ENCODE assay signal across 8 mouse cellular contexts in genomic region chr7:81934267-81934745, GRCm38 (mm10). TPM values are rescaled to one million over a fixed set of nuclear protein-coding genes. Genes with fewer than 3 reads are reported as not detected.
DNase-seq lines count a peak whose midpoint lies in the region; ATAC-seq and TF ChIP-seq lines count a peak whose summit lies in the region.
"Had no signal": no experiment of that assay in that cellular context is flagged by ENCODE, and none has a peak within 500 bp of the region (broad histone marks: within the 10 kb centered on the region; RNA-seq: fewer than 3 reads in every experiment).

Gene Hdgfl3 (minus strand): TSS chr7:81934473.

- TF ChIP-seq CTCF in small intestine, adult 2 months (IDR thresholded peaks at IDR 0.05; ENCODE audit: extremely low read depth, insufficient read length, insufficient replicate concordance, low read depth, low read length) = no peak

- H3K4me3 ChIP-seq in intestine, embryonic 15.5 days (replicated peaks) = peak within 1 kb of the TSS; percentile 71
- H3K4me3 ChIP-seq in small intestine, adult 2 months (ENCODE audit: low read depth, low read length) = peak within 1 kb of the TSS; percentile 79
- H3K4me3 ChIP-seq: myocyte had no signal

- intact Hi-C loops in left cerebral cortex, postnatal 10 days (cut with DNase I) = loop anchor here (10.0 kb wide), 1 partner anchor 110 kb away; the partner anchor contains the start of gene Btbd1

- no peaks in the 10 kb centered on the region for H3K9me3 ChIP-seq in intestine, embryonic 15.5 days

- no peaks in the 10 kb centered on the region for H3K36me3 ChIP-seq in intestine, embryonic 15.5 days
- no peaks in the 10 kb centered on the region for H3K36me3 ChIP-seq in small intestine, adult 2 months (ENCODE audit: control insufficient read depth, insufficient read depth, low read length)

- peak within 1 kb of the TSS; percentile 74 for H3K9ac ChIP-seq in intestine, embryonic 15.5 days

- H3K4me2 ChIP-seq in intestine, embryonic 15.5 days (replicated peaks) = peak within 1 kb of the TSS; percentile 86

- under 1% methylated on average over 62 of the region's 63 CpGs for WGBS in intestine, embryonic 15.5 days
- WGBS in small intestine, adult 2 months = 2% methylated on average over 62 of the region's 63 CpGs

- H3K4me1 ChIP-seq in intestine, embryonic 15.5 days (replicated peaks) = no peaks in the 10 kb centered on the region
- no peaks in the 10 kb centered on the region for H3K4me1 ChIP-seq in small intestine, adult 2 months (ENCODE audit: control insufficient read depth, insufficient read depth, insufficient read length, low read length)

- ATAC-seq in intestine, embryonic 15.5 days = peak; percentile 87
- ATAC-seq in megakaryocyte-erythroid progenitor cell, adult 5-6 weeks (replicated peaks; ENCODE audit: low FRiP score, low TSS enrichment, poor library complexity, severe bottlenecking) = 0 out of 2 replicates have a peak, but pooled peaks have one; percentile 26

- H3K27me3 ChIP-seq in intestine, embryonic 15.5 days (replicated peaks) = peaks cover 24% of the 10 kb centered on the region
- H3K27me3 ChIP-seq in small intestine, adult 2 months (ENCODE audit: control insufficient read depth, insufficient read depth, low read length) = peaks cover 19% of the 10 kb centered on the region

- DNase-seq in adrenal gland, adult 8-10 months = peak; percentile 73
- DNase-seq in embryo, embryonic 11 days = peak; percentile 94
- DNase-seq in gastrocnemius, postnatal 4 days (ENCODE audit: low spot score in 2 of 2) = peak; percentile 64 to 86
- peak; percentile 73 to 93 for DNase-seq in left cerebral cortex, postnatal 10 days (ENCODE audit: extremely low spot score in 1 of 2, low spot score in 2 of 2)

- peak within 1 kb of the TSS; percentile 86 for H3K27ac ChIP-seq in intestine, embryonic 15.5 days
- 0 out of 2 replicates have a peak within 1 kb of the TSS, but pooled peaks have one; percentile 11 for H3K27ac ChIP-seq in small intestine, adult 2 months (ENCODE audit: insufficient read depth, low read depth, low read length)

- no peak for TF ChIP-seq POLR2A in small intestine, adult 2 months (IDR thresholded peaks at IDR 0.05; ENCODE audit: low read depth, low read length)

RNA-seq across cellular contexts. Expression of gene Hdgfl3, which starts in this region (rescaled TPM):
- total RNA-seq in adrenal gland, adult 8-10 months (2022) = 10 to 100 TPM in 3 of 4 experiments, 1 to 10 TPM in 1; 9.9 to 18.2 (median 13.2) TPM
- 10 to 100 TPM; 11.8 to 12.3 TPM for total RNA-seq in gastrocnemius, postnatal 4 days (2021)
- polyA plus RNA-seq in intestine, embryonic 15.5 days (2015; fragmentation: Nextera tagmentation; extraction: Ambion mirVana) = 10.1 and 10.9 TPM in 2 replicates
- 10 to 100 TPM; 85.7 to 89.1 TPM for total RNA-seq in left cerebral cortex, postnatal 10 days (2021)
- 0.32 and 0.76 TPM in 2 replicates for total RNA-seq in megakaryocyte-erythroid progenitor cell, adult 5-6 weeks (2014; fragmentation: Nextera tagmentation)
- total RNA-seq in megakaryocyte-erythroid progenitor cell, adult 5-6 weeks (2017) = 0.56 and 3.6 TPM in 2 replicates
- 1.0 and 1.3 TPM in 2 replicates for polyA plus RNA-seq in small intestine, adult 2 months (2012; rRNA removed)

Comparison
In these comparisons a context has a peak if more than half of its experiments do, and no peak if none do; other contexts are left out.
1. Peak in every context shown above with its lines: DNase-seq, ATAC-seq, H3K4me3 ChIP-seq and H3K27ac ChIP-seq.